ENCODE assay signal across 27 mouse cellular contexts in the genomic region with DNA sequence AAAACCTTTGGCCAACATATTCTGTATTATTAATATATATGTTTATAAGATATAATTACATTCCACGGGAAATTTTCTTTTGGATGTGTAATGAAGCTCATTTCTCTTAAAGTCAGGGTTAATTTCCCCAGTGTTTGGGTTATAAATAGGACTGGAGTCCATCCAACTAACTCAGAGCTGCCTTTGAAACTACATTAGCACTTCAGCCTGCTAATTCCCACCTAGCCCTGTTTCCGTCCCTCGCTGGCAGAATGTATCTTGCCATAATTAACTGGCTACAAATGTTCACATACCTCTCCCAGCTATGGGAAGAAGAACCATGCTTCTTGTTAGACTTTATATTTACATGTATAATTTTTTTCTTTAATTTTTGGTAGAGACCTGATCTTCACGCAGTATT.
A peak's percentile ranks its signal among the peaks of the same experiment; 100 is the strongest.
DNase-seq lines count a peak whose midpoint lies in the region; ATAC-seq and TF ChIP-seq lines count a peak whose summit lies in the region.
"Had no signal": no experiment of that assay in that cellular context is flagged by ENCODE, and none has a peak within 500 bp of the region (broad histone marks: within the 10 kb centered on the region; RNA-seq: fewer than 3 reads in every experiment).

No protein-coding gene starts in this region.

- H3K4me3 ChIP-seq in hindbrain, embryonic 16.5 days (ENCODE audit: low read length): no peak overlapping the region
- H3K4me3 ChIP-seq in hindbrain, embryonic 10.5 days: no peak overlapping the region
- no peak overlapping the region for H3K4me3 ChIP-seq in heart, postnatal 0 days (ENCODE audit: low read depth, low read length)
- H3K4me3 ChIP-seq: forebrain, embryonic 10.5 days; gastrocnemius, adult 2 months; hindbrain, embryonic 12.5 days; left cerebral cortex, adult 2 months; liver, embryonic 13.5 days; midbrain, embryonic 12.5 days; neural tube, embryonic 12.5 days; stomach, embryonic 15.5 days had no signal

- no peaks in the 10 kb centered on the region for H3K36me3 ChIP-seq in hindbrain, embryonic 16.5 days (ENCODE audit: control insufficient read depth, insufficient read depth, low read length)
- no peaks in the 10 kb centered on the region for H3K36me3 ChIP-seq in hindbrain, embryonic 10.5 days
- H3K36me3 ChIP-seq in heart, postnatal 0 days (replicated peaks; ENCODE audit: control insufficient read depth, insufficient read depth, low read length): peaks cover 7% of the 10 kb centered on the region; the same call in 1 of the 2 replicates
- H3K36me3 ChIP-seq: forebrain, embryonic 10.5 days; G1E; hindbrain, embryonic 12.5 days; liver, embryonic 13.5 days; midbrain, embryonic 12.5 days; neural tube, embryonic 12.5 days; stomach, embryonic 15.5 days had no signal

- H3K27me3 ChIP-seq in hindbrain, embryonic 16.5 days (replicated peaks; ENCODE audit: control insufficient read depth, insufficient read depth, low read length): no peaks in the 10 kb centered on the region
- no peaks in the 10 kb centered on the region for H3K27me3 ChIP-seq in hindbrain, embryonic 10.5 days (ENCODE audit: insufficient read depth, poor library complexity, severe bottlenecking)
- no peaks in the 10 kb centered on the region for H3K27me3 ChIP-seq in heart, postnatal 0 days (ENCODE audit: control insufficient read depth, insufficient read depth, low read length)
- H3K27me3 ChIP-seq: CH12.LX; hindbrain, embryonic 12.5 days; liver, embryonic 13.5 days; midbrain, embryonic 12.5 days; neural tube, embryonic 12.5 days; Patski; stomach, embryonic 15.5 days had no signal

- intact Hi-C loops in heart, postnatal 25 days (cut with DNase I): no loop called here

- H3K9ac ChIP-seq in hindbrain, embryonic 16.5 days (ENCODE audit: low read depth, low read length): no peak overlapping the region
- H3K9ac ChIP-seq in heart, postnatal 0 days (replicated peaks; ENCODE audit: low read depth, low read length): no peak overlapping the region
- H3K9ac ChIP-seq: hindbrain, embryonic 12.5 days; liver, embryonic 13.5 days; midbrain, embryonic 12.5 days; neural tube, embryonic 12.5 days; stomach, embryonic 15.5 days had no signal

- H3K9me3 ChIP-seq in hindbrain, embryonic 16.5 days (ENCODE audit: control insufficient read depth, low read length): no peaks in the 10 kb centered on the region
- H3K9me3 ChIP-seq in hindbrain, embryonic 10.5 days: no peaks in the 10 kb centered on the region
- no peaks in the 10 kb centered on the region for H3K9me3 ChIP-seq in heart, postnatal 0 days (replicated peaks; ENCODE audit: control insufficient read depth, low read length)
- H3K9me3 ChIP-seq: forebrain, embryonic 10.5 days; hindbrain, embryonic 12.5 days; liver, embryonic 13.5 days; midbrain, embryonic 12.5 days; neural tube, embryonic 12.5 days; stomach, embryonic 15.5 days had no signal

- no peak for TF ChIP-seq CTCF in heart, postnatal 0 days (IDR thresholded peaks at IDR 0.05; ENCODE audit: low read depth)

- H3K27ac ChIP-seq in hindbrain, embryonic 16.5 days (ENCODE audit: low read depth, low read length): no peak overlapping the region
- no peak overlapping the region for H3K27ac ChIP-seq in hindbrain, embryonic 10.5 days
- peak overlapping the region; percentile 72 for H3K27ac ChIP-seq in heart, postnatal 0 days (ENCODE audit: low read depth)
- H3K27ac ChIP-seq: forebrain, embryonic 10.5 days; gastrocnemius, adult 2 months; hindbrain, embryonic 12.5 days; kidney, postnatal 0 days; left cerebral cortex, adult 2 months; liver, embryonic 13.5 days; midbrain, embryonic 12.5 days; neural tube, embryonic 12.5 days; stomach, embryonic 15.5 days had no signal

- ATAC-seq in hindbrain, embryonic 16.5 days: 0 out of 2 replicates have a peak, but pooled peaks have one; percentile 52
- peak; percentile 57 for ATAC-seq in heart, postnatal 0 days (ENCODE audit: insufficient read depth, low read depth)
- ATAC-seq: Patski had no signal

- 68% methylated on average over 4 of the region's 4 CpGs for WGBS in hindbrain, embryonic 16.5 days
- WGBS in hindbrain, embryonic 10.5 days: 93% methylated on average over 4 of the region's 4 CpGs
- 28% methylated on average over 4 of the region's 4 CpGs for WGBS in heart, postnatal 0 days

- H3K4me1 ChIP-seq in hindbrain, embryonic 16.5 days (ENCODE audit: control insufficient read depth, insufficient read depth, low read depth, low read length): no peaks in the 10 kb centered on the region
- no peaks in the 10 kb centered on the region for H3K4me1 ChIP-seq in hindbrain, embryonic 10.5 days (replicated peaks)
- peaks cover 3% of the 10 kb centered on the region; the same call in 1 of the 2 replicates for H3K4me1 ChIP-seq in heart, postnatal 0 days (ENCODE audit: control insufficient read depth, insufficient read depth)
- H3K4me1 ChIP-seq: forebrain, embryonic 10.5 days; hindbrain, embryonic 12.5 days; liver, embryonic 13.5 days; midbrain, embryonic 12.5 days; neural tube, embryonic 12.5 days; stomach, embryonic 15.5 days had no signal

- peak; percentile 19 for DNase-seq in heart, adult 8-10 months (ENCODE audit: low spot score)
- no peak for DNase-seq in heart, postnatal 25 days (ENCODE audit: low spot score)
- no peak for DNase-seq in hindbrain, embryonic 10.5 days (ENCODE audit: low spot score)
- peak; percentile 43 for DNase-seq in brain, adult 2 months (ENCODE audit: low read depth, low spot score)
- DNase-seq in heart, postnatal 0 days (ENCODE audit: low spot score): peak; percentile 65
- DNase-seq in cerebellum, adult 11 months: no peak
- DNase-seq: B cell, adult 2 months; cerebellum, adult 9-10 months; gastrocnemius, adult 2 months; kidney, adult 2 months; layer of hippocampus, adult 9-11 months; liver, embryonic 13.5 days; lung, adult 2 months; lung, postnatal 14 days; thymus, adult 18-20 months; thymus, postnatal 36 days had no signal

- TF ChIP-seq EP300 in heart, postnatal 0 days (IDR thresholded peaks at IDR 0.05; ENCODE audit: low read depth): no peak

- no peak overlapping the region for H3K4me2 ChIP-seq in hindbrain, embryonic 16.5 days (ENCODE audit: low read length)
- H3K4me2 ChIP-seq in heart, postnatal 0 days (ENCODE audit: low read depth, low read length): no peak overlapping the region
- H3K4me2 ChIP-seq: hindbrain, embryonic 12.5 days; liver, embryonic 13.5 days; midbrain, embryonic 12.5 days; neural tube, embryonic 12.5 days; stomach, embryonic 15.5 days had no signal

Comparison
In these comparisons a context has a peak if more than half of its experiments do, and no peak if none do; other contexts are left out.
1. DNase-seq: peak in heart, adult 8-10 months (single experiment), brain, adult 2 months (single experiment) and heart, postnatal 0 days (single experiment); none in heart, postnatal 25 days (single experiment), hindbrain, embryonic 10.5 days (single experiment) and cerebellum, adult 11 months (single experiment).